In genomic region chr8:91801241-91801811, GRCm38 (mm10) we compare ENCODE assay signal across 7 mouse cellular contexts. TPM values are rescaled to one million over a fixed set of nuclear protein-coding genes. Genes with fewer than 3 reads are reported as not detected.
DNase-seq lines count a peak whose midpoint lies in the region; ATAC-seq and TF ChIP-seq lines count a peak whose summit lies in the region.

No protein-coding gene starts in this region.

- peak overlapping the region; percentile 63 for H3K9ac ChIP-seq in hindbrain, embryonic 15.5 days
- H3K9ac ChIP-seq in liver, embryonic 12.5 days, result no peak overlapping the region

- DNase-seq in adipocyte (ENCODE audit: low spot score), result peak; percentile 83
- DNase-seq in cerebellum, adult 2 months, result peak; percentile 73 to 74
- peak; percentile 73 for DNase-seq in forelimb bud, embryonic 11.5 days (ENCODE audit: low read depth, low spot score)
- peak; percentile 82 for DNase-seq in neural tube, embryonic 10.5 days (ENCODE audit: extremely low spot score, low spot score)

- H3K4me1 ChIP-seq in cerebellum, adult 2 months (ENCODE audit: control insufficient read depth, insufficient read depth, low read length), result peaks cover 4% of the 10 kb centered on the region
- peaks cover 78% of the 10 kb centered on the region for H3K4me1 ChIP-seq in hindbrain, embryonic 15.5 days (replicated peaks)
- peaks cover 39% of the 10 kb centered on the region for H3K4me1 ChIP-seq in liver, embryonic 12.5 days

- WGBS in cerebellum, adult 2 months, result under 1% methylated on average over 56 of the region's 57 CpGs
- under 1% methylated on average over 43 of the region's 57 CpGs for WGBS in hindbrain, embryonic 15.5 days
- 3% methylated on average over 54 of the region's 57 CpGs for WGBS in liver, embryonic 12.5 days (ENCODE audit: insufficient replicate concordance)

- no peaks in the 10 kb centered on the region for H3K36me3 ChIP-seq in hindbrain, embryonic 15.5 days
- H3K36me3 ChIP-seq in liver, embryonic 12.5 days, result no peaks in the 10 kb centered on the region

- peak overlapping the region; percentile 57 for H3K4me3 ChIP-seq in cerebellum, adult 2 months (replicated peaks; ENCODE audit: insufficient read depth, low read depth, low read length)
- H3K4me3 ChIP-seq in hindbrain, embryonic 15.5 days, result peak overlapping the region; percentile 60
- H3K4me3 ChIP-seq in liver, embryonic 12.5 days, result peak overlapping the region; percentile 49

- H3K9me3 ChIP-seq in hindbrain, embryonic 15.5 days, result no peaks in the 10 kb centered on the region
- no peaks in the 10 kb centered on the region for H3K9me3 ChIP-seq in liver, embryonic 12.5 days (replicated peaks)

- peak overlapping the region; percentile 22; the same call in 1 of the 2 replicates for H3K27ac ChIP-seq in cerebellum, adult 2 months (ENCODE audit: insufficient read depth, low read length)
- H3K27ac ChIP-seq in hindbrain, embryonic 15.5 days (replicated peaks), result peak overlapping the region; percentile 92
- H3K27ac ChIP-seq in liver, embryonic 12.5 days, result no peak overlapping the region

- peak; percentile 79 for ATAC-seq in hindbrain, embryonic 15.5 days (ENCODE audit: low FRiP score, low read depth)
- peak; percentile 42; the same call in 1 of the 2 replicates for ATAC-seq in liver, embryonic 12.5 days
- ATAC-seq in inflammation-experienced regulatory T-cells, adult 6 months, result no peak

- peaks cover 9% of the 10 kb centered on the region; the same call in 1 of the 2 replicates for H3K27me3 ChIP-seq in cerebellum, adult 2 months (ENCODE audit: control insufficient read depth, insufficient read depth, low read length)
- H3K27me3 ChIP-seq in hindbrain, embryonic 15.5 days, result peaks cover 28% of the 10 kb centered on the region
- H3K27me3 ChIP-seq in liver, embryonic 12.5 days (replicated peaks), result peaks cover 100% of the 10 kb centered on the region

- no peak for TF ChIP-seq CTCF in cerebellum, adult 2 months (IDR thresholded peaks at IDR 0.05; ENCODE audit: borderline replicate concordance, insufficient read depth, low read depth, low read length)

- TF ChIP-seq POLR2A in cerebellum, adult 2 months (IDR thresholded peaks at IDR 0.05; ENCODE audit: borderline replicate concordance, insufficient read depth, low read length), result 0 out of 2 replicates have a peak, but pooled peaks have one; percentile 10

- peak overlapping the region; percentile 84 for H3K4me2 ChIP-seq in hindbrain, embryonic 15.5 days
- H3K4me2 ChIP-seq in liver, embryonic 12.5 days, result peak overlapping the region; percentile 73

RNA-seq across cellular contexts. Expression of gene Irx3, which starts 0.5 kb away (rescaled TPM):
- 8.6 and 9.2 TPM in 2 replicates for polyA plus RNA-seq in cerebellum, adult 2 months (2012; rRNA removed)
- polyA plus RNA-seq in hindbrain, embryonic 15.5 days (2015; fragmentation: Nextera tagmentation; extraction: Ambion mirVana), result 18.3 and 25.3 TPM in 2 replicates
- polyA plus RNA-seq in liver, embryonic 12.5 days (2016; fragmentation: Nextera tagmentation; extraction: Ambion mirVana), result 0.17 and 0.45 TPM in 2 replicates
- polyA plus RNA-seq in inflammation-experienced regulatory T-cells, adult 6 months (2017; shearing (Covaris generic)), result not detected
